Mouse (Mus musculus) layer of hippocampus, adult 11-12 months (tissue): Measurements from ENCODE around the gene Sh3bp5.

Experiments
- DNase-seq: peaks from one replicate; pipeline ENCODE4 v3.0.0; 2022; ENCODE audit warnings: low spot score

The Sh3bp5 gene

DNA sequence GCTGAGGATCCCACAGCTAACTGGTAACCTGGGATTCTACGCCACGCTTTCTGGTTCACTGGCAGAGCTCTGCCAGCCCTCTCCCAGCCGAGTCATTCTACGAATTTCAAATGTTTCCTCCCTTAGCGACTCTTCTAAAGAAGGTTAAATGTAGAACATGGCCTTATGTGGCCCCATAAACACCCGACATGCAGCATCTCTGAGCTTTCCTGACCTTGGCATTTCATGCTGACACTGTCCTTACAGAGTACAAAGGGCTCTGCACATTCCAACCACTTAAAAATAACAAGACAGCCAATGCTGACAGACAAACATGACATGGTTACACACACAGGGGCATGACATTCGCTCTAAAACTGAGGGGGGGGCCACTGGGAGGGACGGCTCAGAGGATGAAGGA, 27.2 kb downstream of the Sh3bp5 start:
- DNase-seq: no peak

DNA sequence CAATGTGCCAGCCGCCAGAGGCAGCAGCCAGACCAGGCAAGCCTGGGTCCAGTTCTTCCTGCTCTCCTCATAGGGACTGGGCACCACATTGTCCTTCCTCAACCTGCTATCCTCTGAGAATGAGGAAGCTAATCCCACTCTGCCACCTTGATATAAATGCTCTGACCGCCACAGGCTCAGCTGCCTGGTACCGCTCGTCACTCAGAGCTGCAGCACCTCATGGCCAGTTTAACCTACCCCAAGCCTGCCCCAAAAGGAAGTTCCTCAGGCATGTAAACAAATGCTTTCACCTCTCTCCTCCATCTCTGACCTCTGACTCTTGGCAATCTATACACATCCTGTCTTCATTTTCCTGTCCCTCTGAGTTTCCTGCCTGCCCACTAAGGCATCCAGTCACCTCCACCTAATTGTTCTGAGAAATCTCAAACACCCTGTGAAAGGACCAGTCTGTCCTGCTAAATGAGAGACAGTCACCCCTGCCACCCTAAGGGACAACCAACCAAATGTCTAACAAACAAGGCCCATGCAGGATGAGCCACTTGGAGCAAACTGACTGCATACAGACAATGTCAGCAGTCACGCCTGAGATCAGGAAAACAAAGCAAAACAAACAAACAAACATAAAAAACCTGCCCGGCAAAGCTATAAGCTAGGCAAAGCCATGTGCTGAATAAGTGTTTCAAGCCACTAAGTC, 27.8 kb downstream of the Sh3bp5 start:
- no peak for DNase-seq

DNA sequence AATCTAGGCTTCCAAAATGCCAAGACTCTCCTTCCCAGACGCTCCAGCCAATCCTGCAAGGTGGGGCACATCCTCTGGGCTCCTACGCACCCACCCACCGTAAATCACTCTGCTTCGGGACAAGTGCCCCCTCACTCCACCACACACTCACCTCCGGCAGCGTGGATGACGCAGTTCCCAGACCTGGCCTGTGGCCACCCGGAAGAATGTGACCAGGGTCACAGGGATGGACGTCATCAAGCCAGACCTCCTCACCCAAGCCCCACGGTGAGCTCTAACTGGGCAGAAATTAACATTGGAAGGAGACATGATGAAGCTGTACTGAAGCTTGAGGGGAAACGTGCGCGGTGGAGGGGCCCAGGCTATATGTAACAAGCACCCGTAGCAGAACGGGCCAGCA, 28.7 kb downstream of the Sh3bp5 start:
- no peak for DNase-seq

DNA sequence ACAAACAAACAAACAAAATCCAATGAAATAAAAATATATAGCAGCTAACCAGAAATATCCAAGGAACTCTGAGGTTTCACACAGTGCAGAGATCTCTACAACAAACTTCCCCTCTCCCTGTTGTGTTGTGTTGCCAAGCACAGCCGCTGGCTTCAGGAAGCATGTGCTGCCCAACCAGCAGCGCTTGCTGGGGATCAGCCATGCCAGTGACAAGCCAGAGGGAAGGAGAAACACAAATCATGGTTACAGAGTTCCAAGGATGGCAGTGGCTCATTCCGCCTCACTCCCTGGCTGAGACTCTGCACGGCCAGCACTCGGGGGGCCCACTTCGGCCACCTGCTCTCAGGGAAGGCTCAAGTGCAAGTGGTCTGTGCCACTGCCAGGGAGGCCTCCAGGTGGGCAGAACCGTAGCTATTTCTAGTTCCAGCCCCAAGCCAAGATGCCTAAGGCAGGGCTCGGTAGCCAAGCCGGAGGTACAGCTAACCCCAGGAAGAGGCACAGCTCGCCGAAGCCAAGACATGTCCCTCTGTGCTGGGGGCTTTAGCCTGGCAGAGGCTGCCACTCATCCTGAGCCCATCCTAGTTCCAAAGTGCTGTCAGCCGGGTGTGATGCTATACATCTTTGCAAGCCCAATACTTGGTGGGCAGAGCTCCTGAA, 29.6 kb downstream of the Sh3bp5 start:
- no peak for DNase-seq

DNA sequence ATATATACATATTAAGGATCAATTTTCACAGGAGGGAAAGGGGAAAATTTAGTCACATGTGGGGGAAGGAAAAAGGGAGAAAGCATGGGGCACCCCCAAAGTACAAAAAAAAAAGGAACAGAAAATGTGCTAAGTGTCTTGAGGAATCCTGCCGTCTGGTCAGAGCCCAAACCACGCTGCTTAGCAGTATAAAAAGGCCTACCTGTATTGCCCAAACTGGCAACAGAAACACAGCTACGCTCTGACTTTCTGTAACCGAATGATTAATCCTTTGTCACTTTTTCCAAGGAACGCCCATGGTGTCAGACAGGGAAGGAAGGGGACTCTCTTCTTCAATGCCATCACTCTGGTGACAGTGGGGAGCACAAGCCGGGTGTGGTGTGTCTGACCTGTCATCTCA, 30.2 kb downstream of the Sh3bp5 start:
- DNase-seq: no peak

DNA sequence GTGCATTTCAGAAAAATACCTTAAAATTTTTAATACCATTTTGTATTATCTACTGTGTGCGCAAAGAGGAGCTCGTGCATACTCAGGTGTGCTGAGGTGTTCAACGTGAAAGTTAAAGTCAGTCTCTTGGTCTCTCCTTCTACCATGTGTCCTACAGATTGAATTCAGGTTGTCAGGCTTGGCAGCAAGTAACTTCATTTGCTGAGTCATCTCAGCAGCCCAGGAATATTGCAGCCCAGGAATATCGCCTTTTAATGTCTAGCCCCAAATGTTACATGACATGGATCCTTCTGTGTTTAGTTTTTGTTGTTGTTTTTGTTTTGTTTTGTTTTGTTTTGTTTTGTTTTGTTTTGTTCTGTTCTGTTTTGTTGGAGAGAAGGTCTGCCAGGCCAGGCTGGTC, 31.2 kb downstream of the Sh3bp5 start:
- DNase-seq: no peak

DNA sequence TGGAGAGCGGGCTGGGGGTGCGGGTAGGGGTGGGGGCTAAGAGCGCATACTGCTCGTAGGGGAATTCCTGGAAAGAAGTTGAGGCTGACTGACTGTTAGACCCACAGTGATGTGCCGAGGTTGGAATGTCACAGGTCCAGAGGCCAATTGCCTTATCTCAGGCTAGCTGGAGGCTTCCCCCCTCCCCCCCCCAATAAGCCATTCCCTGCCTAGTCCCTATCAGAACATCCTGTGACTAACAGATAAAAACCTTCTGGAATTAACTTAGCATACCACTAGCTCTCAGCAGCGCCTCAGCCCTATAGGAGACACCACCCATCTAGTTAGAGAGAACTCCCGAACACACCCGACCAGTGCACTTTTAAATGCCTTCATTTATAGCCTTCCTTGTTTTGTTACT, 31.9 kb downstream of the Sh3bp5 start:
- DNase-seq: no peak

DNA sequence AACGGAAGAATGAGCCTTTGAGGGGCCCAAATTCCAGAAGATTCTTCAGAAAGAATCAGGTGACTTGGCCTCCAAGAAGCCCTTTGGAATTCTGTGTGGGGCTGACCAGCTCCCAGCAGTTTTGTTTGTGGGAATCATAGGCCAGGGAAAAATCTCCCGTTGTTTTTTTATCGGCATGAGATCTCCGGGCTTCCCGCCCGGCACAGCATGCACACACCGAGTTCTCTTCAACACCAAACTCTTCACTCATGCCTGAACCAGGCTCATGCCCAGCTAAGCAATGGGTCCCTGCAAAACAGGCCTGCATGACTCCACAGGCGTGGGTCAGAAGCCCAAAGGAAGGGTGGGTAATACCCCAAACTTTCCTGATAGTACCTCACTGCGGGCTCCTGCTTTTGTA, 32.3 kb downstream of the Sh3bp5 start:
- no peak for DNase-seq

DNA sequence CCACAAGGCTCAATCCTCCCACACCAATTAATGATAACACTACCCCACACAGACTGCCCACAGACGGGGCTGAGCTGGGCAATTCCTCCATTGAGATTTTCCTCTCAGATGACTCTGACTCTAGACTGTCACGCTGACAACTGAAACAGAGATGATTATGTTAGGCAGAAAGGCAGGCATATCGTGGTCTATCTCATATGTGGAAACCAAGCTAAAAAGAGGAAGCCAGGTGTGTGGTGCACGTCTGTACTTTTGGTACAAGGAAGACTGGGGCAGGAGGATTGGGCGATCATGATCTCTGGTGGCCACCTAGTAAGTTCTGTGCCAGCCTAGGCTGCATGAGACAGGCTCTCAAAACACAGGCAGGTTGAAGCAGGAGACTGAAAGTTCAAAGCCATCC, 33.2 kb downstream of the Sh3bp5 start:
- DNase-seq: no peak

DNA sequence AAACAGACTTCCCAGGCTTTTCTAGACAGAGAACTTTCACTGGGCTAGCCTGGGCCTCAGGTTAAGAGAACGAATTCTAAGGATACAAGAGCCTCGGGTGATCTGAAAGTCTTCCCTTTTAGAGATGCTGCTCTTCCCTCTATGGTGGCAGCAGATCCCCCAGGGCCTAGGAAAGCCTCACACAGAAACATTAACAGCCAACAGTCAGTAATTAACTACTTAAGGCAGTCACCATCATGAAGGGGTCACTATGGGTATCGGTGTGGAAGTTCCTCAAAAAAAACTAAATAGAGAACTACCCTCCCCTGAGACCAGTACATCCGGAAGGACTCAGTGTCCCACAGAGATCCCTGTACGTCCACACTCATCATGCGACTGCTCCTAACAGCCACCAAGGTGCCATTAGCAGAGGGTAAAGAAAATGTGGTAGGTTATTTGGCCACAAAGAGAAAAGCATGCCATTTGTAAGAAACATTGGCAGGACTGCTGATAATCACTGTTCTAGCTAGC, 33.9 kb downstream of the Sh3bp5 start:
- no peak for DNase-seq

DNA sequence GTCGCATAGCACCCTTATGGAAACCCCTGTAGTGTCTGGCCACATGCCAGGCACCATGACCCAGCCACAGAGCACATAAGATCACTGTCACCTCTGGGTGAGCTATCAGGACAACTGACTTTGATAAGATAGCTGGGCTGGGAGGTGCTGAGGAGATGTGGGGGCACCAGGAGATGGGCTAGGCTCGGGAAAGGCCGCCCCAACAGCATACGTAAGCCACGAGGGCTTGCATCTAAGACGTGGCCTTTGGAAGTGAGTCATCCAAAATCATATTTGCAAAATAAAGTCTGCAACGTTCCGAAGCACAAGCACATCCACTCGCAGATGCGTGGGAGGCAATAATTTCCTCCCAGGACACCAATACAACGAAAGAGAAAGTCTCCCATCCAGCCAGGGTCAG, 35.0 kb downstream of the Sh3bp5 start:
- no peak for DNase-seq

DNA sequence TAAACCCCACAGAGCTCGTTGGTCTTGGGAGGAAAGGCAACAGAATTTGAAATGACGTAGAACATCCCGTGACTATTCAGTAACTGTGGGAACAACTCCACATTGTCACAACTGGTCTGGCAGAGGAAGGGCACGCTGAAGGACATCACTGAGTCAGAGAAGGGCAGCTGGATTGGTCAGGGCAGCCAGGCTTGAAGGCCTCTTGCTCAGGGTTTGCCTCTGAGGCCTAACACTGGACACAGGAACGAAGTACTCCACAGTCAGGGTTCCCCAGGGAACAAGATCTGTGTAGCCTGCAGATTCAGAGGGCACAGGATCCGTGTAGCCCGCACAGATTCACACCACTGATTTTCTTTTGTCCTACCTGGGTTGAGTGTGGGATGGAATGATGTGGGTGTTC, 35.6 kb downstream of the Sh3bp5 start:
- no peak for DNase-seq

DNA sequence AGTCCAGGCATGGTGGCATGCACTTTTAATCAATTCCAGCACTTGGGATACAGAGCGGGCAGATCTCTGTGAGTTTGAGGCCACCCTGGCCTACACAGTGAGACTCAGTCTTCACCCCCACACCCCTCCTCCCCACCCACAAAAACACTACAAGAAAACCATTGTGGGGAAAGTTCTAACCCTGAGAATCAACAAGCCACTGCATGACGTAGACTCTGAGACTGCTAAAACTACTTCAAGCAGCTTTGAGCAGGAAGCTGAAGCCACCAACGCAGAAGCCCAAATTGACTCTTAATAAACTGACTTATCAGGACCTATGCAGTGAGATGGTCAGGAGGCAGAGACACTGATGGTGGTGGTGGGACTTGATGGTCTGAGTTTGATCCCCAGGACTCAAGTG, 36.6 kb downstream of the Sh3bp5 start:
- DNase-seq: no peak

DNA sequence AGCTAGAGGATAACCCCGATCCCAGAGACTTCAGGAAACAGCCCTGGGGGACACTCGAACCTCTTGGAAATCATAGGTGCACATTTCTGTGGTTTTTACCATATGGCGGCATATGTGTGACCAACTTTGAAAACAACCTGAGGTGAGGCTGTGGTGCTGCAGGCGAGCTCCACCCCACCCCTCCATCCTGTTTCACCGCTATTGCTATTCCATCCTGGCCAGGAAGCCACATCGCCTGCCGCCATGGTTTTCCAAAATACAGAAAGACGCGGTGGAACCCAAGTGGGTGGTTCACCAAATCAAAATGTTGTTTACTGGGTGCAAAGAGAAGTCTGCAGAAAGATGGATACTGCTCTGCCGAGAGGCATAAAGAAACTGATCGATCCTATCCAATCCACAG, 37.1 kb downstream of the Sh3bp5 start:
- no peak for DNase-seq

DNA sequence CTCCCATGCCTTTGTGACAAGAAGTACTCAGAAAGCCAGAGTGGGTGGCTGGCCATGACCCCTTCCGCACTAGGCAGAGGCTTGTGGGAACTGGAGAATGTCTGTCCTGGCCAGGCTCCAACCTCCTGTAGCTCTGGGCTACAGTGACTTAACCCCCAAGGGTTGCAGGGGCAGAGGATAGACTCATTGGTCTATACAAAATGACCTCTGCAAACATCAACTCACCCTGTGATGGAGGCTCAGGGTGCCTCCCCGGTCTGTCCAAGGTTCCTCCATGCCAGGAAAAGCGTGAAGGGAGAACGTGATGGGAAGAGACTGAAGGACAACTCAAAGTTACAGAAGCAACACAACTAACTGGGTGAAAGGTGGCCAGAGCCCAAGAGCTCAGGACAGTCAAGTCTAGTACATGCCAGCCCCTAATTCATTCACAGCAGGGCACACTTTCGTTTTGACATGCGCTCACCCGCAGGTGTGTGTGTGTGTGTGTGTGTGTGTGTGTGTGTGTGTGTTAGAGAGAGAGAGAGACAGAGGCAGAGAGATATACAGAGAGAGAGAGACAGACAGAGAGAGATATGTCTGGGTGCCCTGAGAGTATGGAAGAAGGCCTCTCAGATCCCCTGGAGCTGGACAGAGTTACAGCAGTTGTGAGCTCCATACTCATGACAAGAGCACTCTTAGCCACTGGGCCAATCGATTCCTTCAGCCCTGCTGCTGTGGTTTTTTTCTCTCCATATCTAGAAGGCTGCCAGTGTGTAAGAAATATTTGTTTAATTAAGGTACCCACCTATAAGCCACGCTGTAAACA, 37.9 kb downstream of the Sh3bp5 start:
- no peak for DNase-seq

DNA sequence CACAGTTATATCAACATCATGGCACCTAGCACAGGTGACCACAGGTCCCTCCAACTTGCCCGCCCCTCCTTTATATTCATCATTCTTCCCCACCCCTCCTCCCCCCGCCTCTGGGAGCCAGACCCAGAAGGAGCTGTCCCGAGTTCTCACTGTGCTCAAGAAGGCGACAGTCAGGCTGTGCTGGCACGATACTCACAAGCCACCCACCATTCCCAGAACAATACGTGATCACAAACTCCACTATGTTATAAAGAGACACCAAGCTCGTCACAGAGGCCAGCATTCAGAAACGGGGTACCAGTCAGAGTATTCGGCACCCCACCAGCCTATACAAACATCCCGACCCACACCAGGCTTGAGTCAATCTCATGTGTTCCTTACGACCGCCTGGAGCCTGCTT, 38.5 kb downstream of the Sh3bp5 start:
- no peak for DNase-seq

DNA sequence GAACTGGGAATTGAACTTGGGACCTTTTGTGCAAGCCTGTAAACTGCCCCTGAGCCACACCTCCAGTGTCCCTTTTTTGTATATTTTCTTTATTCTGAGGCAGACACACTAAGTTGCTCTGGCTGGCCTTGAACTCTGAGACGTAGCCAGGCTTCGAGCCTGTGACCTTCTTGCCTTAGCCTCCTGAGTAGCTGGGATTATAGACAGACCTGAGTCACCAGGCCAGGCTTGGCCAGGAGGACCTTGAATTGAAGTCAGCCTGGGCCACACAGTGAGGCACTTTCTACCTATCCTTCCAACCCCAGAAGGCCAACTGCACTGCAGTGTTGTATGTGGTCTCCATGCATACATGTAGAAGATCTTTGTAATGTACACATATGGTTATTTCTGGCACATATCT, 39.5 kb downstream of the Sh3bp5 start:
- DNase-seq: no peak

DNA sequence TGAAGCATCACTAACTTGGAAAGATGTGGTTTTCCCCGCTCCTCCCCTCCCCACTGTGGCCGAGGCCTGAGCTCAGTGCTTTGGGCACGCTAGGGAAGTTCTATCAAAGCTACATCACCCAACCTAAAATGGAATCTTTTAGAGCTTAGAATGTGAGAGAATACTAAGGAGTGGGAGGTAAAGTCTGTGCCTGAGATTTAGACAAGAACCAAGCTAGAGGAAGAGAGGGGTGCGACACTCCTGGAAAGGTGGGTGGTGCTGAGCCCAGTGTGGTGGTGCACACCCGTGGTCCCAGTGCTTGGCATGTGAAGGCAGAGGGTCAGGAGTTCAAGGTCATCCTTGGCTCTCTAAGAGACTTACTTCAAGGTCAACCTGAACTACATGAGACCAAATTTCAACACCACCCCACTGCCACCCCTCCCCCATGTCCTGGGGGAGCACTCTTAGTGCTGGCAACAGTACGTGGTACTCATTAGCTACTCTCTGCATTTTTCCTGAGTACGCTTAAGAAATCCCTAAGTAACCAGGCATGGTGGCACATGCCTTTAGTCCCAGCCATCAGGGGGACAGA, 40.2 kb downstream of the Sh3bp5 start:
- no peak for DNase-seq

DNA sequence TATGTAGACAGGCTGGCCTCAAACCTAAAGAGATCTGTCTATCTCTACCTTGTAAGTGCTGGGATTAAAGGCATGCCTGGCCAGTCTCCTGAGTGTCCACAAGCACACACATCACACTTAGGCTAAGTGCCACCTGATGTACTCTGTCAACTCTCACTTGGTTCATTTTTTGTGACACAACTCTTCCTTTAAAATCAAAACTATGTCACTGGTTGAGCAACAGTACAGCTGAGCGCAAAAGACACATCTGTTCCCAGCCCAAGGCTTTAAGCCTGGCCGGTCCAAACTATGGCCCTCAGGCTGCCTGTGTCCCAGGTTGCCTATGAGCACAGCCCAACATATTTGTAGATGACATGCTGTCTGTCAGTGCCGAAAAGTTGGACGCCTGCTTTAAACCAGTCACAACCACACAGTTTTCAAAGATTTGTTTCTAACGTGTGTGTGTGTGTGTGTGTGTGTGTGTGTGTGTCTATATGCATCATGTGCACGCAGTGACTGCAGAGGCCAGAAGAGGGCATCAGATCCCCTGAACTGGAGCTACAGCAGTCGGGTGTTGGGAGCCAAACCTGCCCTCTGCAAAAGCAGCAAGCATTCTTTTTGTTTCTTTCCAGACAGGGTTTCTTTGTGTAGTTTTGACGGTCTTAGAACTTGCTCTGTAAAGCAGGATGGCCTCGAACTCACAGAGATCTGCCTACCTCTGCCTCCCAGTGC, 40.9 kb downstream of the Sh3bp5 start:
- no peak for DNase-seq

DNA sequence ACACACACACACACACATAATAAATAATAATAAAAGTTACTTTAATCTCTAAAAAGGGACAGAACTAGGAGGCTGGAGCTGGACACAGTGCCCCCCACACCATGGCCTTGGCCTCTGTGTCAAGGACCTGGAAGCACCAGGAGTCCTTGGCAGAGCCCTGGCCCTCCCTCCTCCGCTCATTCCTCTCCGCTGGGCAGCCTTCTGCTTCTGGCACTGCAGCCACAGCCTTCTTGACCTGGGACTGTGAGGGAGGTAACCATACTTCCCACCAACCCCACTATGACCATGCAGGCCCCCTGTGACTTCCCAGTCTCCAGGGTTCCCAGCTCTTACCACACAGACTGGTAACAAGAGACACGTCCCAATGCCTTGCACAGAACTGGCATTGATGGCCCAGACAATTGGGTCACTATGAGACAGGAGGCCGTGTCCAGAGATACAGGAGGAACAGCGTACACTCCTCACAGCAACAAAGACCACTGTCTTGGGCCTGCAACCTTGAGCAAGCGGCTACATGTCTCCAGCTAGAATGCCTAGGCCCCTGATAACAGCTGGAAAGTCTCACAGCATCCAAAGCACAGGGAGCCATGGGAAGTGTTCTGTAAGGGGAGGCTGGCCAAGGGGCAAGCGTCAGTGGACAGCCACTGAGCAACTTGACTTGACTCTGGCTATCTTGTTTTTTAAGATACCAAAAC, 41.8 kb downstream of the Sh3bp5 start:
- DNase-seq: no peak

DNA sequence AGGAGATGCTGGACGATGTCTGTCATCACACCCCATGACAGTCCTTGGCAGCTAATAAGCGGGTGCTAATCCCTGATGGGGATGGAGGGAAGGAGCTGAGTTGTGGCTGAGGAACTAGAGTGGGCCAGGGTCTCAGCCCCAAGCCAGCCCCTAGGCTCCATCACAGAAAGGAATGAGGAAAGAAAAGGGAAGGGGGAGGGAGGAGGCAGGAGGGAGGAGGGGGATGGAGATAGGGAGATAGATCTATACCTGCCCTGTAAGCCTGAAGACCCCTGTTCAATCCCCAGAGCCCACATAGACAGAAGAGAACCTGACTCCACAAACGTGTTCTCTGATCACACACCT, 42.4 kb downstream of the Sh3bp5 start:
- DNase-seq: no peak
